Comparison of ENCODE assay signal across 27 mouse cellular contexts in genomic region chr12:76282532-76283173, GRCm38 (mm10). TPM values are rescaled to one million over a fixed set of nuclear protein-coding genes. Genes with fewer than 3 reads are reported as not detected.
A peak's percentile ranks its signal among the peaks of the same experiment; 100 is the strongest.
DNase-seq lines count a peak whose midpoint lies in the region; ATAC-seq lines count a peak whose summit lies in the region.
"Had no signal": no experiment of that assay in that cellular context is flagged by ENCODE, and none has a peak within 500 bp of the region (broad histone marks: within the 10 kb centered on the region; RNA-seq: fewer than 3 reads in every experiment).

No protein-coding gene starts in this region.

- H3K9ac ChIP-seq in forebrain, embryonic 12.5 days: peak overlapping the region; percentile 2; the same call in 1 of the 2 replicates
- no peak overlapping the region for H3K9ac ChIP-seq in hindbrain, embryonic 16.5 days (ENCODE audit: low read depth, low read length)
- no peak overlapping the region for H3K9ac ChIP-seq in hindbrain, embryonic 12.5 days
- H3K9ac ChIP-seq: embryonic facial prominence, embryonic 15.5 days; liver, embryonic 13.5 days had no signal

- peaks cover 39% of the 10 kb centered on the region for H3K36me3 ChIP-seq in forebrain, embryonic 12.5 days (replicated peaks)
- H3K36me3 ChIP-seq in forebrain, embryonic 10.5 days (replicated peaks): peaks cover 91% of the 10 kb centered on the region
- H3K36me3 ChIP-seq in hindbrain, embryonic 16.5 days (ENCODE audit: control insufficient read depth, insufficient read depth, low read length): peaks cover 6% of the 10 kb centered on the region; the same call in 1 of the 2 replicates
- peaks cover 30% of the 10 kb centered on the region for H3K36me3 ChIP-seq in hindbrain, embryonic 12.5 days

- WGBS in forebrain, embryonic 12.5 days: 92% methylated on average over 17 of the region's 17 CpGs
- WGBS in forebrain, embryonic 10.5 days: 95% methylated on average over 17 of the region's 17 CpGs
- WGBS in hindbrain, embryonic 16.5 days: 74% methylated on average over 17 of the region's 17 CpGs
- 84% methylated on average over 17 of the region's 17 CpGs for WGBS in hindbrain, embryonic 12.5 days

- peaks cover 14% of the 10 kb centered on the region for H3K4me1 ChIP-seq in forebrain, embryonic 12.5 days
- H3K4me1 ChIP-seq in forebrain, embryonic 10.5 days: no peaks in the 10 kb centered on the region; the same call in 1 of the 2 replicates
- no peaks in the 10 kb centered on the region for H3K4me1 ChIP-seq in hindbrain, embryonic 16.5 days (ENCODE audit: control insufficient read depth, insufficient read depth, low read depth, low read length)
- H3K4me1 ChIP-seq in hindbrain, embryonic 12.5 days: peaks cover 8% of the 10 kb centered on the region
- H3K4me1 ChIP-seq: embryonic facial prominence, embryonic 15.5 days had no signal

- ATAC-seq in forebrain, embryonic 12.5 days (ENCODE audit: low FRiP score): no peak
- ATAC-seq in hindbrain, embryonic 16.5 days: 0 out of 2 replicates have a peak, but pooled peaks have one; percentile 19
- no peak for ATAC-seq in hindbrain, embryonic 12.5 days (ENCODE audit: low FRiP score)
- ATAC-seq: intestine, embryonic 16.5 days had no signal

- H3K4me3 ChIP-seq in forebrain, embryonic 12.5 days (replicated peaks): no peak overlapping the region
- H3K4me3 ChIP-seq in forebrain, embryonic 10.5 days: no peak overlapping the region
- no peak overlapping the region for H3K4me3 ChIP-seq in hindbrain, embryonic 16.5 days (ENCODE audit: low read length)
- no peak overlapping the region for H3K4me3 ChIP-seq in hindbrain, embryonic 12.5 days
- H3K4me3 ChIP-seq: embryonic facial prominence, embryonic 15.5 days; gastrocnemius, adult 2 months; limb, embryonic 12.5 days; liver, embryonic 13.5 days had no signal

- intact Hi-C loops in left cerebral cortex, postnatal 4 days (cut with DNase I): no loop called here

- no peaks in the 10 kb centered on the region for H3K27me3 ChIP-seq in forebrain, embryonic 12.5 days
- H3K27me3 ChIP-seq in forebrain, embryonic 10.5 days (ENCODE audit: poor library complexity, severe bottlenecking): no peaks in the 10 kb centered on the region
- no peaks in the 10 kb centered on the region for H3K27me3 ChIP-seq in hindbrain, embryonic 16.5 days (replicated peaks; ENCODE audit: control insufficient read depth, insufficient read depth, low read length)
- no peaks in the 10 kb centered on the region for H3K27me3 ChIP-seq in hindbrain, embryonic 12.5 days
- H3K27me3 ChIP-seq: embryonic facial prominence, embryonic 15.5 days; limb, embryonic 12.5 days; liver, embryonic 13.5 days had no signal

- no peak overlapping the region for H3K27ac ChIP-seq in forebrain, embryonic 12.5 days
- no peak overlapping the region for H3K27ac ChIP-seq in forebrain, embryonic 10.5 days
- H3K27ac ChIP-seq in hindbrain, embryonic 16.5 days (ENCODE audit: low read depth, low read length): no peak overlapping the region
- H3K27ac ChIP-seq in hindbrain, embryonic 12.5 days: no peak overlapping the region
- H3K27ac ChIP-seq: embryonic facial prominence, embryonic 15.5 days; gastrocnemius, adult 2 months; limb, embryonic 12.5 days; liver, embryonic 13.5 days had no signal

- H3K4me2 ChIP-seq in forebrain, embryonic 12.5 days: no peak overlapping the region
- no peak overlapping the region for H3K4me2 ChIP-seq in hindbrain, embryonic 16.5 days (ENCODE audit: low read length)
- no peak overlapping the region for H3K4me2 ChIP-seq in hindbrain, embryonic 12.5 days (replicated peaks)
- H3K4me2 ChIP-seq: embryonic facial prominence, embryonic 15.5 days; limb, embryonic 12.5 days; liver, embryonic 13.5 days; midbrain, embryonic 11.5 days had no signal

- no peaks in the 10 kb centered on the region for H3K9me3 ChIP-seq in forebrain, embryonic 12.5 days
- no peaks in the 10 kb centered on the region for H3K9me3 ChIP-seq in forebrain, embryonic 10.5 days
- no peaks in the 10 kb centered on the region for H3K9me3 ChIP-seq in hindbrain, embryonic 16.5 days (ENCODE audit: control insufficient read depth, low read length)
- no peaks in the 10 kb centered on the region for H3K9me3 ChIP-seq in hindbrain, embryonic 12.5 days (replicated peaks)
- H3K9me3 ChIP-seq: embryonic facial prominence, embryonic 15.5 days; limb, embryonic 12.5 days; liver, embryonic 13.5 days had no signal

- no peak for DNase-seq in forebrain, embryonic 10.5 days (ENCODE audit: extremely low spot score, low spot score)
- peak; percentile 61 for DNase-seq in left cerebral cortex, postnatal 4 days
- DNase-seq in left cerebral cortex, adult 11 months (ENCODE audit: low spot score): no peak
- no peak for DNase-seq in spleen, postnatal 14 days (ENCODE audit: low spot score in 2 of 2)
- DNase-seq: gastrocnemius, adult 2 months; kidney, postnatal 25 days; liver, embryonic 13.5 days; lung, adult 2 months; lung, postnatal 14 days had no signal

RNA-seq across cellular contexts. Expression of gene Mthfd1, which starts 27.6 kb away (rescaled TPM):
- polyA plus RNA-seq in forebrain, embryonic 12.5 days (2016; fragmentation: Nextera tagmentation; extraction: Ambion mirVana): 64.0 and 67.6 TPM in 2 replicates
- polyA plus RNA-seq in forebrain, embryonic 10.5 days (2016; fragmentation: Nextera tagmentation; extraction: Ambion mirVana): 108 and 110 TPM in 2 replicates
- 37.8 and 38.9 TPM in 2 replicates for polyA plus RNA-seq in hindbrain, embryonic 16.5 days (2015; fragmentation: Nextera tagmentation; extraction: Ambion mirVana)
- 44.8 and 46.3 TPM in 2 replicates for polyA plus RNA-seq in hindbrain, embryonic 12.5 days (2016; fragmentation: Nextera tagmentation; extraction: Ambion mirVana)
- total RNA-seq in left cerebral cortex, postnatal 4 days (2021): 10 to 100 TPM; 34.4 to 37.2 TPM

RNA-seq across cellular contexts. Expression of gene Tex21, which starts 36.1 kb away (rescaled TPM):
- not detected in 2 replicates for polyA plus RNA-seq in forebrain, embryonic 12.5 days (2016; fragmentation: Nextera tagmentation; extraction: Ambion mirVana)
- polyA plus RNA-seq in forebrain, embryonic 10.5 days (2016; fragmentation: Nextera tagmentation; extraction: Ambion mirVana): not detected in 2 replicates
- polyA plus RNA-seq in hindbrain, embryonic 16.5 days (2015; fragmentation: Nextera tagmentation; extraction: Ambion mirVana): not detected in 2 replicates
- not detected in 2 replicates for polyA plus RNA-seq in hindbrain, embryonic 12.5 days (2016; fragmentation: Nextera tagmentation; extraction: Ambion mirVana)
- not detected for total RNA-seq in left cerebral cortex, postnatal 4 days (2021)
- total RNA-seq: adrenal gland, adult 2 months; adrenal gland, postnatal 4 days; gastrocnemius, adult 2 months; gastrocnemius, postnatal 4 days; layer of hippocampus, adult 8-10 months; left cerebral cortex, adult 8-10 months; megakaryocyte progenitor cell, adult 5-6 weeks; midbrain, postnatal 0 days had no signal
- polyA plus RNA-seq: adrenal gland, adult 2 months; C2C12; embryonic facial prominence, embryonic 15.5 days; hindbrain, embryonic 11.5 days; kidney, embryonic 14.5 days; limb, embryonic 12.5 days; lung, adult 2 months; midbrain, embryonic 11.5 days; midbrain, postnatal 0 days; thymus, postnatal 0 days had no signal

RNA-seq across cellular contexts. Expression of gene Akap5, which starts 42.0 kb away (rescaled TPM):
- 5.9 and 6.5 TPM in 2 replicates for polyA plus RNA-seq in forebrain, embryonic 12.5 days (2016; fragmentation: Nextera tagmentation; extraction: Ambion mirVana)
- polyA plus RNA-seq in forebrain, embryonic 10.5 days (2016; fragmentation: Nextera tagmentation; extraction: Ambion mirVana): 2.6 and 3.1 TPM in 2 replicates
- 12.3 and 13.8 TPM in 2 replicates for polyA plus RNA-seq in hindbrain, embryonic 16.5 days (2015; fragmentation: Nextera tagmentation; extraction: Ambion mirVana)
- 5.7 and 6.8 TPM in 2 replicates for polyA plus RNA-seq in hindbrain, embryonic 12.5 days (2016; fragmentation: Nextera tagmentation; extraction: Ambion mirVana)
- total RNA-seq in left cerebral cortex, postnatal 4 days (2021): 10 to 100 TPM; 29.9 to 37.0 TPM
